Mouse (Mus musculus) midbrain, embryonic 11.5 days (tissue): Measurements from ENCODE around the gene Drosha. TPM values are rescaled to one million over a fixed set of nuclear protein-coding genes. Genes with fewer than 3 reads are reported as not detected.

Experiments
- ATAC-seq: fragments of 200-750 bp; cut with Nextera tagmentation; 2 replicates; pipeline ENCODE4 v1.8.0; 2017; ENCODE audit warnings: moderate TSS enrichment, moderate library complexity; ENCODE audit not compliant: low FRiP score
- DNase-seq: peaks from one replicate; pipeline ENCODE4 v3.0.0; 2015; ENCODE audit warnings: low spot score; ENCODE audit errors: missing footprints
- H3K27ac ChIP-seq: fragments of 300-500 bp; sonication (generic); 2 replicates; pipeline ENCODE4 v1.5.1; 2014; ENCODE audit warnings: low read depth, low read length
- H3K27me3 ChIP-seq: fragments of 300-500 bp; sonication (generic); 2 replicates; pipeline ENCODE4 v1.6.1; 2014; ENCODE audit warnings: mild to moderate bottlenecking, low read length, moderate library complexity, mixed read lengths; ENCODE audit not compliant: control insufficient read depth, insufficient read depth
- H3K36me3 ChIP-seq: fragments of 300-500 bp; sonication (generic); 2 replicates; pipeline ENCODE4 v1.6.1; 2014; ENCODE audit warnings: mild to moderate bottlenecking, low read length, moderate library complexity, mixed read lengths; ENCODE audit not compliant: control insufficient read depth, insufficient read depth
- H3K4me1 ChIP-seq: fragments of 300-500 bp; sonication (generic); 2 replicates; pipeline ENCODE4 v1.6.1; 2014; ENCODE audit warnings: low read length; ENCODE audit not compliant: control insufficient read depth, insufficient read depth
- H3K4me2 ChIP-seq: fragments of 300-500 bp; sonication (generic); 2 replicates; pipeline ENCODE4 v1.6.1; 2014; ENCODE audit warnings: mild to moderate bottlenecking, moderate library complexity
- H3K4me3 ChIP-seq: fragments of 300-500 bp; sonication (generic); 2 replicates; pipeline ENCODE4 v1.5.1; 2014; ENCODE audit warnings: low read depth, low read length
- H3K9ac ChIP-seq: fragments of 300-500 bp; sonication (generic); 2 replicates; pipeline ENCODE4 v1.6.1; 2014; ENCODE audit warnings: low read length
- H3K9me3 ChIP-seq: fragments of 300-500 bp; sonication (generic); 2 replicates; pipeline ENCODE4 v1.6.1; 2016; ENCODE audit warnings: low read length; ENCODE audit not compliant: control insufficient read depth
- WGBS: fragments of 180-500 bp; shearing (Covaris S2); extraction: QIAGEN DNeasy Blood & Tissue Kit; methylation state at CpG from one replicate; pipeline ENCODE4 v1.1.7; 2014; 5-methylcytosine and 5-hydroxymethylcytosine counted together
- polyA plus RNA-seq: library from polyadenylated mRNA; unstranded; fragments of >200 nt; fragmentation: Nextera tagmentation; extraction: Ambion mirVana; gene quantifications from 2 replicates; pipeline ENCODE4 v1.2.1, GENCODE M21; 2014

The Drosha gene
- polyA plus RNA-seq, 1 experiment from 2014 or later = 79.2 TPM

GRCm38 (mm10) chr15:12823455-12824119 is 1.0 kb upstream of the Drosha start:
- H3K27ac ChIP-seq = no peak overlapping the region; the same call in 1 of the 2 replicates
- H3K27me3 ChIP-seq = no peaks in the 10 kb centered on the region
- DNase-seq = no peak
- WGBS = 94% methylated on average over 2 of the region's 2 CpGs
- H3K9me3 ChIP-seq = no peaks in the 10 kb centered on the region
- peak overlapping the region; percentile 83 for H3K4me3 ChIP-seq
- peaks cover 14% of the 10 kb centered on the region for H3K36me3 ChIP-seq
- no peak for ATAC-seq
- peak overlapping the region; percentile 61 for H3K4me2 ChIP-seq
- H3K4me1 ChIP-seq = peaks cover 9% of the 10 kb centered on the region
- peak overlapping the region; percentile 94 for H3K9ac ChIP-seq

- H3K27ac ChIP-seq = peak overlapping the region; percentile 17; the same call in 1 of the 2 replicates
- H3K4me3 ChIP-seq = peak overlapping the region; percentile 83
- no peaks in the 10 kb centered on the region for H3K27me3 ChIP-seq
- ATAC-seq (no peak; the same call in 1 of the 2 replicates), DNase-seq (no peak)
- under 1% methylated on average over 31 of the region's 31 CpGs for WGBS
- H3K9me3 ChIP-seq = no peaks in the 10 kb centered on the region
- H3K4me2 ChIP-seq = peak overlapping the region; percentile 50
- H3K4me1 ChIP-seq = peaks cover 9% of the 10 kb centered on the region
- peaks cover 19% of the 10 kb centered on the region for H3K36me3 ChIP-seq
- peak overlapping the region; percentile 90 for H3K9ac ChIP-seq
Measured at GRCm38 (mm10) chr15:12824965-12825364, 350 bp downstream of the Drosha start.

GRCm38 (mm10) chr15:12825408-12825807 is 793 bp downstream of the Drosha start:
- Histone ChIP-seq H3K4me2 (peak overlapping the region; percentile 50), H3K36me3 (peaks cover 17% of the 10 kb centered on the region), H3K4me3 (peak overlapping the region; percentile 83), H3K4me1 (peaks cover 9% of the 10 kb centered on the region), H3K27ac (no peak overlapping the region), H3K27me3 (no peaks in the 10 kb centered on the region), H3K9me3 (no peaks in the 10 kb centered on the region), H3K9ac (peak overlapping the region; percentile 90)
- 60% methylated on average over 12 of the region's 12 CpGs for WGBS
- no peak for ATAC-seq
- DNase-seq = no peak

GRCm38 (mm10) chr15:12829878-12830277 is 5.3 kb downstream of the Drosha start:
- Histone ChIP-seq H3K9me3 (no peaks in the 10 kb centered on the region), H3K36me3 (peaks cover 22% of the 10 kb centered on the region), H3K9ac (no peak overlapping the region), H3K27me3 (no peaks in the 10 kb centered on the region), H3K4me3 (no peak overlapping the region), H3K4me2 (no peak overlapping the region), H3K4me1 (peaks cover 9% of the 10 kb centered on the region), H3K27ac (no peak overlapping the region)
- ATAC-seq (no peak), DNase-seq (no peak)
- 100% methylated on average over 3 of the region's 3 CpGs for WGBS

GRCm38 (mm10) chr15:12832599-12832998 is 8.0 kb downstream of the Drosha start:
- WGBS = 99% methylated on average over 4 of the region's 4 CpGs
- H3K4me1 ChIP-seq = no peaks in the 10 kb centered on the region
- H3K36me3 ChIP-seq = peaks cover 20% of the 10 kb centered on the region
- H3K9me3 ChIP-seq = no peaks in the 10 kb centered on the region
- no peak overlapping the region for H3K9ac ChIP-seq
- no peak overlapping the region for H3K4me2 ChIP-seq
- no peak for ATAC-seq
- H3K27me3 ChIP-seq = no peaks in the 10 kb centered on the region
- no peak overlapping the region for H3K27ac ChIP-seq
- DNase-seq = no peak
- no peak overlapping the region for H3K4me3 ChIP-seq

GRCm38 (mm10) chr15:12833385-12833784 is 8.8 kb downstream of the Drosha start:
- ATAC-seq (no peak), DNase-seq (no peak)
- Histone ChIP-seq H3K9ac (no peak overlapping the region), H3K4me2 (no peak overlapping the region), H3K4me1 (no peaks in the 10 kb centered on the region), H3K27ac (no peak overlapping the region), H3K27me3 (no peaks in the 10 kb centered on the region), H3K36me3 (peaks cover 24% of the 10 kb centered on the region), H3K9me3 (no peaks in the 10 kb centered on the region), H3K4me3 (no peak overlapping the region)
- WGBS = 97% methylated on average over 31 of the region's 31 CpGs

- Histone ChIP-seq H3K4me2 (no peak overlapping the region), H3K9me3 (no peaks in the 10 kb centered on the region), H3K27me3 (no peaks in the 10 kb centered on the region), H3K4me3 (no peak overlapping the region), H3K9ac (no peak overlapping the region), H3K4me1 (no peaks in the 10 kb centered on the region), H3K27ac (no peak overlapping the region), H3K36me3 (peaks cover 24% of the 10 kb centered on the region)
- ATAC-seq (no peak), DNase-seq (no peak)
- WGBS = 96% methylated on average over 24 of the region's 24 CpGs
Measured at GRCm38 (mm10) chr15:12834231-12834630, 9.6 kb downstream of the Drosha start.

- no peak overlapping the region for H3K4me2 ChIP-seq
- DNase-seq = no peak
- H3K9me3 ChIP-seq = no peaks in the 10 kb centered on the region
- H3K4me1 ChIP-seq = no peaks in the 10 kb centered on the region
- ATAC-seq = no peak
- H3K9ac ChIP-seq = no peak overlapping the region
- H3K4me3 ChIP-seq = no peak overlapping the region
- peaks cover 36% of the 10 kb centered on the region for H3K36me3 ChIP-seq
- no peak overlapping the region for H3K27ac ChIP-seq
- H3K27me3 ChIP-seq = no peaks in the 10 kb centered on the region
- 96% methylated on average over 11 of the region's 11 CpGs for WGBS
Measured at GRCm38 (mm10) chr15:12840737-12841136, 16.1 kb downstream of the Drosha start.

- 77% methylated on average over 7 of the region's 7 CpGs for WGBS
- ATAC-seq (no peak), DNase-seq (no peak)
- no peak overlapping the region for H3K27ac ChIP-seq
- H3K36me3 ChIP-seq = peaks cover 39% of the 10 kb centered on the region
- no peaks in the 10 kb centered on the region for H3K27me3 ChIP-seq
- no peak overlapping the region for H3K4me3 ChIP-seq
- no peaks in the 10 kb centered on the region for H3K9me3 ChIP-seq
- no peak overlapping the region for H3K4me2 ChIP-seq
- no peak overlapping the region for H3K9ac ChIP-seq
- H3K4me1 ChIP-seq = no peaks in the 10 kb centered on the region
Measured at GRCm38 (mm10) chr15:12842833-12843232, 18.2 kb downstream of the Drosha start.
